Mouse (Mus musculus): ENCODE results near the gene Tbca.
A peak's percentile ranks its signal among the peaks of the same experiment; 100 is the strongest.

Gene Tbca

GRCm38 (mm10) chr13:94882221-94882620 lies 93.5 kb downstream of the Tbca start:
- peak in 1 of 2 experiments; percentile 7 for DNase-seq

- peak in 1 of 2 experiments; percentile 11 for DNase-seq
Observed at GRCm38 (mm10) chr13:94882711-94883145, 94.0 kb downstream of the Tbca start.

- DNase-seq: peak; percentile 48 to 73
Observed at GRCm38 (mm10) chr13:94883163-94883965, 94.7 kb downstream of the Tbca start.

DNA sequence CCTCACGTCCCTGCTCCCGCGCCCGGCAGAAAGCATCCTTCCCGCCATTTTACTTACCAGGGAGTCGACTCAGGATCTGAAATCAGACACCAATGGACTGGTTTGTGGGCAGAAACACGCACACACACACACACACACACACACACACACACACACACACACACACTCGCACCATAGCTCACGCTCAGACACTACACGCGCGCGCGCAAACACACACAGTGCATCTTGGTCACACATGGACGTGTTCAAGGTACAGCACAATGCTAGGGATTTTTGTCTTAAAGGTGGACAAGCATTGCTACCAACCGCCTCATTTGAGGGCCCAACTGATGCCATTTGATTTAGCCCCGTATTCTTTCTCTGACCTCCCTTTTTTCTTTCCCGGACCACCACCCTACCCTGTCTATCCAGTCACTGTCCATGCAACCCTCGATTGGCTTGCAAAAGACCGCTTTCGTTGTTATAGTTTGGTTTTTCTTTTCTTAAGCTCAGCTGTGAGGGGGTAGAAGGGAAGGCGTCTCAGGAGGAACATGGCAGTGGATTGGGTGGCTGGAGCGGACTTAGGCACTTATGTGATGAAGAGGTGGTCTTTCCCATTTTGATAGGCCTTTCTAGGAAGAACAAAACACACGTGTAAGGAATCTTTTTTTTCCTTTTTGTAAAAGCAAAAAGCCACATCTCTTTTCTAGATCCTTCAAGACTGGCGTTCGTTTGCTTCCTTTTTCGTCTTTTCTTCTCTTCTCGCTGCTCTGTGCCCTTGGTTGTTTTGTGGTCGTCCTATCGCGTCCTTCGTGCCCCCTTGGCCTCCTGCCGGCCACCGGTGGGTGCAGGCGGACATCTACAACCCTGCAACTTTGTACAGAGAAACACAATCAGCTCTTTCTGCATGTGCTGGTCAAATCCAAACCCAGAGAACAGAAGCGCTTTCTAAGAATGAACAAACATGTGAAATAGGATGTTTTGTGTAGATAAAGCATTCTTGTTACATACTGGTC lies 95.6 kb downstream of the Tbca start:
- peak in 1 of 2 experiments; percentile 20 for DNase-seq

DNA sequence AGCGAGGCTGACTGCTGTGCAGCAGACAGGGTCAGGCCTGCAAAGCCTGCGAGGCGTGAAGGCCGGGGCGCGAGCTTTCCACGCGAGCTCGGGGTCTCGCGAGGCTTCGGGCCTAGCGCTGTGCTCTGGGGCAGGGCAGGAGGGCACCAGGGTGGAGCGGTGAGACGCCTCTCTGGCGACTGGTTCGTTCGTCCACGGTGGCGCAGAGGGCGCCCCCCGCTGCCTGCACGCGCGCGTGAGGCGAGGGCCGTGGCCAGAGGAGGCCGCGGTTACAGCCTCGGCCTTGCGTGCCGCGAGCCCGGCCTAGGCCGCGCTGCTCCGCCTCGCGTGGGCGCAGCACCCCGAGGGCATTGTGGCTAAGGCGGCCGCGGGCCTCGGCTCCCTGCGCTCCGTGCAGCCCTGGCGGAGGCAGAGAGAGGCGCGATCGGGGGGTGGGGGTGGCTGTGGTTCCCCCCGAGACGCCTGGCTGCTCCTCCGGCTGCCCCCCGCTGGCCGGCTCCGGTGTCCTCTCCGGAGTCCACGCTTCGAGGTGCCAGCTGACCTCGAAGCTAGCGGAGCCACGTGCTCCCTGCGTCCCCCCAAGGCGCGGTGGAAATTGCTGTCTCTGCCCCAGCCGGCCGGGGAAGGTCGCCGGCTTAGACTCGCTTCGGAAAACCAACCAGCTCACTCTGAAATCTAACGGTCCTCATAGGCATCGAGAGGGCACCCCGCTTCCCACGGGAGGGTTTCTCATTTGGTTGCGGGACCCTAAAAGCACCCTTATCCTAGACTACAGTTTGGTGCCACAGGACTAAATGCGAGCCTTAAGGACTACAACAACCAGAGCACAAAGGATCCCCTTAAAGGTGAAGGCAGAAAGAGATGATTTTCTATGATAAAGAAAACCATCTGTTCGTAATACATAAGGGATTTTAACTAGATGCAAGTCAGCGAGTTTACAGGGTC lies 96.9 kb downstream of the Tbca start:
- peak in 1 of 2 experiments; percentile 5 for DNase-seq
